Mouse (Mus musculus): Measurements from ENCODE around the gene Cox19.

Gene Cox19

GRCm38 (mm10) chr5:139294089-139294488, 57.1 kb downstream of the Cox19 start:
- no peak for DNase-seq (ENCODE audit: low read depth, low spot score)

GRCm38 (mm10) chr5:139291811-139292560, 59.2 kb downstream of the Cox19 start:
- DNase-seq (ENCODE audit: low read depth, low spot score): no peak

- no peak for DNase-seq (ENCODE audit: low read depth, low spot score)
Measured at GRCm38 (mm10) chr5:139290467-139291259, 60.6 kb downstream of the Cox19 start.

- no peak for DNase-seq (ENCODE audit: low read depth, low spot score)
Measured at GRCm38 (mm10) chr5:139288591-139288990, 62.6 kb downstream of the Cox19 start.

GRCm38 (mm10) chr5:139287787-139288186, 63.4 kb downstream of the Cox19 start:
- no peak for DNase-seq (ENCODE audit: low read depth, low spot score)

- DNase-seq (ENCODE audit: low read depth, low spot score): no peak
Measured at GRCm38 (mm10) chr5:139287099-139287498, 64.1 kb downstream of the Cox19 start.

Measured in retina, postnatal 7 days (tissue).